Mouse (Mus musculus) midbrain, postnatal 0 days (tissue): ENCODE measurements around the gene Arpc1a. TPM values are rescaled to one million over a fixed set of nuclear protein-coding genes. Genes with fewer than 3 reads are reported as not detected.

Source experiments
- ATAC-seq: fragments of 200-750 bp; cut with Nextera tagmentation; 2 replicates; pipeline ENCODE4 v1.8.0; 2017; ENCODE audit warnings: moderate number of reproducible peaks, mild to moderate bottlenecking, moderate TSS enrichment, moderate library complexity; ENCODE audit not compliant: low FRiP score
- DNase-seq: peaks from one replicate; pipeline ENCODE4 v3.0.0-alpha.2; 2015; ENCODE audit warnings: low spot score
- H3K27ac ChIP-seq: fragments of 300-500 bp; sonication (generic); 2 replicates; pipeline ENCODE4 v1.5.1; 2014; ENCODE audit warnings: low read depth, mild to moderate bottlenecking, low read length, mixed read lengths
- H3K27me3 ChIP-seq: fragments of 300-500 bp; sonication (generic); 2 replicates; pipeline ENCODE4 v1.6.1; 2014; ENCODE audit warnings: low read length, control low read depth, mixed read lengths; ENCODE audit not compliant: insufficient read depth
- H3K36me3 ChIP-seq: fragments of 300-500 bp; sonication (generic); 2 replicates; pipeline ENCODE4 v1.6.1; 2014; ENCODE audit warnings: low read length, control low read depth, mixed read lengths; ENCODE audit not compliant: insufficient read depth
- H3K4me1 ChIP-seq: fragments of 300-500 bp; sonication (generic); 2 replicates; pipeline ENCODE4 v1.6.1; 2014; ENCODE audit warnings: mild to moderate bottlenecking, control low read depth, antibody characterized with exemption, low read length, mixed read lengths; ENCODE audit not compliant: insufficient read depth
- H3K4me2 ChIP-seq: fragments of 300-500 bp; sonication (generic); 2 replicates; pipeline ENCODE4 v1.6.1; 2014; ENCODE audit warnings: low read depth, mild to moderate bottlenecking, low read length, mixed read lengths; ENCODE audit not compliant: poor library complexity, severe bottlenecking
- H3K4me3 ChIP-seq: fragments of 300-500 bp; sonication (generic); 2 replicates; pipeline ENCODE4 v1.5.1; 2014; ENCODE audit warnings: low read depth, mild to moderate bottlenecking, low read length, moderate library complexity
- H3K9ac ChIP-seq: fragments of 300-500 bp; sonication (generic); replicated peaks from 2 replicates; pipeline ENCODE4 v1.6.1; 2014; ENCODE audit warnings: mild to moderate bottlenecking, low read length, moderate library complexity, mixed read lengths; ENCODE audit not compliant: poor library complexity, severe bottlenecking
- H3K9me3 ChIP-seq: fragments of 300-500 bp; sonication (generic); 2 replicates; pipeline ENCODE4 v1.6.1; 2016; ENCODE audit warnings: low read length, control low read depth
- CTCF ChIP-seq: IDR thresholded peaks from 2 replicates; pipeline ENCODE4 v1.5.1; 2016; ENCODE audit warnings: antibody characterized with exemption, mild to moderate bottlenecking
- WGBS: fragments of 180-500 bp; shearing (Covaris S2); extraction: QIAGEN DNeasy Blood & Tissue Kit; methylation state at CpG from one replicate; pipeline ENCODE4 v1.1.7; 2014; 5-methylcytosine and 5-hydroxymethylcytosine counted together
- polyA plus RNA-seq: library from polyadenylated mRNA; unstranded; fragments of >200 nt; fragmentation: Nextera tagmentation; extraction: Ambion mirVana; gene quantifications from 2 replicates; pipeline ENCODE4 v1.2.1, GENCODE M21; 2015
- total RNA-seq: library from RNA; depleted of rRNA; stranded (reverse); fragments of >200 nt; gene quantifications from 2 replicates; pipeline ENCODE4 v1.2.3, GENCODE M21; 2014; rRNA removed

Gene Arpc1a
- total and polyA plus RNA-seq, 2 experiments from 2014 or later = 148 to 244 TPM

GRCm38 (mm10) chr5:145138836-145139235, 55.2 kb downstream of the Arpc1a start:
- H3K27me3 ChIP-seq = no peaks in the 10 kb centered on the region
- H3K9ac ChIP-seq = peak overlapping the region; percentile 88
- WGBS = 18% methylated on average over 6 of the region's 6 CpGs
- H3K36me3 ChIP-seq = peaks cover 32% of the 10 kb centered on the region
- H3K9me3 ChIP-seq = no peaks in the 10 kb centered on the region
- no peak for ATAC-seq
- TF ChIP-seq CTCF = no peak
- H3K27ac ChIP-seq = no peak overlapping the region
- peak overlapping the region; percentile 92 for H3K4me2 ChIP-seq
- H3K4me3 ChIP-seq = peak overlapping the region; percentile 91
- H3K4me1 ChIP-seq = peaks cover 5% of the 10 kb centered on the region; the same call in 1 of the 2 replicates
- peak; percentile 40 for DNase-seq

- Histone ChIP-seq H3K4me3 (peak within 1 kb of the TSS; percentile 91), H3K36me3 (peaks cover 30% of the 10 kb centered on the region)
- peak; percentile 93 for ATAC-seq
These were observed 56.2 kb downstream of the Arpc1a start, which contains the start of the genes Pdap1 and Bud31 for GRCm38 (mm10) chr5:145139571-145140519. Gene Pdap1 (minus strand): TSS chr5:145140238. Gene Bud31 (plus strand): TSS chr5:145140362.

GRCm38 (mm10) chr5:145140611-145141010, 57.0 kb downstream of the Arpc1a start:
- Histone ChIP-seq H3K36me3 (peaks cover 29% of the 10 kb centered on the region), H3K4me2 (peak overlapping the region; percentile 92), H3K27me3 (no peaks in the 10 kb centered on the region), H3K9ac (peak overlapping the region; percentile 88), H3K9me3 (no peaks in the 10 kb centered on the region), H3K4me3 (peak overlapping the region; percentile 91), H3K27ac (peak overlapping the region; percentile 89), H3K4me1 (peaks cover 5% of the 10 kb centered on the region; the same call in 1 of the 2 replicates)
- under 1% methylated on average over 18 of the region's 18 CpGs for whole genome bisulfite sequencing
- no peak for TF ChIP-seq CTCF
- DNase-seq (no peak), ATAC-seq (no peak)

More at GRCm38 (mm10) chr5:145139571-145140519, 56.2 kb downstream of the Arpc1a start, which contains the start of the genes Pdap1 and Bud31:
- H3K27ac ChIP-seq = peak within 1 kb of the TSS; percentile 89
- peak; percentile 33; the same call in 1 of the 2 replicates for TF ChIP-seq CTCF
- peak within 1 kb of the TSS; percentile 92 for H3K4me2 ChIP-seq
- H3K9ac ChIP-seq = peak within 1 kb of the TSS; percentile 88
- peaks cover 5% of the 10 kb centered on the region; the same call in 1 of the 2 replicates for H3K4me1 ChIP-seq
- H3K27me3 ChIP-seq = no peaks in the 10 kb centered on the region
- DNase-seq = peak; percentile 95
- WGBS = under 1% methylated on average over 78 of the region's 84 CpGs
- no peaks in the 10 kb centered on the region for H3K9me3 ChIP-seq

- H3K4me3 ChIP-seq = no peak overlapping the region
- no peak for DNase-seq
- no peak for TF ChIP-seq CTCF
- no peak overlapping the region for H3K9ac ChIP-seq
- no peak overlapping the region for H3K27ac ChIP-seq
- H3K4me2 ChIP-seq = no peak overlapping the region
- no peaks in the 10 kb centered on the region for H3K4me1 ChIP-seq
- no peak for ATAC-seq
- peaks cover 78% of the 10 kb centered on the region for H3K36me3 ChIP-seq
- no peaks in the 10 kb centered on the region for H3K27me3 ChIP-seq
- no peaks in the 10 kb centered on the region for H3K9me3 ChIP-seq
- 94% methylated on average over 5 of the region's 5 CpGs for WGBS
These were observed 64.1 kb downstream of the Arpc1a start for GRCm38 (mm10) chr5:145147748-145148147.

GRCm38 (mm10) chr5:145149294-145149693, 65.7 kb downstream of the Arpc1a start:
- no peak overlapping the region for H3K4me2 ChIP-seq
- DNase-seq = no peak
- H3K27ac ChIP-seq = no peak overlapping the region
- no peak overlapping the region for H3K9ac ChIP-seq
- no peak overlapping the region for H3K4me3 ChIP-seq
- ATAC-seq = no peak
- no peaks in the 10 kb centered on the region for H3K9me3 ChIP-seq
- no peak for TF ChIP-seq CTCF
- H3K27me3 ChIP-seq = no peaks in the 10 kb centered on the region
- H3K36me3 ChIP-seq = peaks cover 85% of the 10 kb centered on the region
- 94% methylated on average over 6 of the region's 6 CpGs for WGBS
- H3K4me1 ChIP-seq = no peaks in the 10 kb centered on the region

DNA sequence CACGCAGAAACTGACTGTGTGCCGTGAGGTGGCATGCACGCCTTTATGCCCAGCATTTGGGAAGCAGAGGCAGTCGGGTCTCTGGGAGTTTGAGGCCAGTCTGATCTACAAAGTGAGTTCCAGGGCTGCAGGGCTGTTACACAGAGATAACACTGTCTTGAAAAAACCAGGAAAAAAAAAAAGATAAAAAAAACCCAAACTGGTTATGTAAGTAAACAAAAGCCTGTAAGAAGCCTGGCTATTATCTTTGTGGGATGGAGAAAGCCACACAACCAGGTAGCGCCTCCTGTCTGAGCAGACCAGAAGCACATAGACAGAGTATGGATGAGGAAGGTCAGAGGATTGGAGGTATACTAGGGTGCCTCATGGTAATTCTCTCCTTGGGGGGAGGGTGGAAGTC, 69.1 kb downstream of the Arpc1a start:
- Histone ChIP-seq H3K4me1 (no peaks in the 10 kb centered on the region), H3K27ac (no peak overlapping the region), H3K9ac (no peak overlapping the region), H3K9me3 (no peaks in the 10 kb centered on the region), H3K4me3 (no peak overlapping the region), H3K4me2 (no peak overlapping the region), H3K27me3 (no peaks in the 10 kb centered on the region), H3K36me3 (peaks cover 78% of the 10 kb centered on the region)
- TF ChIP-seq CTCF = no peak; the same call in 1 of the 2 replicates
- WGBS = 95% methylated on average over 5 of the region's 5 CpGs
- DNase-seq (no peak), ATAC-seq (no peak)

Other genes with a start within 250 kb of the Arpc1a start
- 63.0 and 71.1 TPM in 2 replicates for gene Smurf1, start 118.0 kb upstream of the Arpc1a start, total RNA-seq
- 24.6 and 28.0 TPM in 2 replicates for gene Smurf1, start 118.0 kb upstream of the Arpc1a start, polyA plus RNA-seq
- not detected in 2 replicates for gene Gm4871, start 51.1 kb upstream of the Arpc1a start, total RNA-seq
- gene Gm4871, start 51.1 kb upstream of the Arpc1a start, polyA plus RNA-seq = not detected in 2 replicates
- gene 1700018F24Rik, start 40.8 kb upstream of the Arpc1a start, total RNA-seq = not detected in 2 replicates
- gene 1700018F24Rik, start 40.8 kb upstream of the Arpc1a start, polyA plus RNA-seq = not detected in 2 replicates
- not detected in 2 replicates for gene Kpna7, start 200 bp downstream of the Arpc1a start, total RNA-seq
- gene Kpna7, start 200 bp downstream of the Arpc1a start, polyA plus RNA-seq = not detected in 2 replicates
- gene Arpc1b, start 30.4 kb downstream of the Arpc1a start, total RNA-seq = 32.4 TPM in 2 replicates
- 53.7 and 56.0 TPM in 2 replicates for gene Arpc1b, start 30.4 kb downstream of the Arpc1a start, polyA plus RNA-seq
- gene Pdap1, start 56.4 kb downstream of the Arpc1a start, total RNA-seq = 47.7 TPM in 2 replicates
- gene Pdap1, start 56.4 kb downstream of the Arpc1a start, polyA plus RNA-seq = 120 and 141 TPM in 2 replicates
- gene Bud31, start 56.5 kb downstream of the Arpc1a start, total RNA-seq = 80.7 and 98.1 TPM in 2 replicates
- 151 and 158 TPM in 2 replicates for gene Bud31, start 56.5 kb downstream of the Arpc1a start, polyA plus RNA-seq
- 27.9 and 28.5 TPM in 2 replicates for gene Ptcd1, start 83.3 kb downstream of the Arpc1a start, total RNA-seq
- gene Ptcd1, start 83.3 kb downstream of the Arpc1a start, polyA plus RNA-seq = 20.3 and 20.6 TPM in 2 replicates
- 44.4 and 47.3 TPM in 2 replicates for gene Cpsf4, start 83.4 kb downstream of the Arpc1a start, total RNA-seq
- gene Cpsf4, start 83.4 kb downstream of the Arpc1a start, polyA plus RNA-seq = 40.1 and 40.7 TPM in 2 replicates
- 123 and 139 TPM in 2 replicates for gene Atp5j2, start 108.2 kb downstream of the Arpc1a start, total RNA-seq
- gene Atp5j2, start 108.2 kb downstream of the Arpc1a start, polyA plus RNA-seq = 634 and 667 TPM in 2 replicates
- 6.6 and 11.1 TPM in 2 replicates for gene Zkscan14, start 118.0 kb downstream of the Arpc1a start, total RNA-seq
- gene Zkscan14, start 118.0 kb downstream of the Arpc1a start, polyA plus RNA-seq = 9.9 and 11.1 TPM in 2 replicates
- gene Zkscan5, start 120.7 kb downstream of the Arpc1a start, total RNA-seq = 17.7 and 19.4 TPM in 2 replicates
- 12.8 and 13.3 TPM in 2 replicates for gene Zkscan5, start 120.7 kb downstream of the Arpc1a start, polyA plus RNA-seq
- gene Zfp655, start 147.9 kb downstream of the Arpc1a start, total RNA-seq = 24.0 and 36.9 TPM in 2 replicates
- gene Zfp655, start 147.9 kb downstream of the Arpc1a start, polyA plus RNA-seq = 23.1 and 25.6 TPM in 2 replicates
- 18.5 and 24.6 TPM in 2 replicates for gene Zscan25, start 196.7 kb downstream of the Arpc1a start, total RNA-seq
- gene Zscan25, start 196.7 kb downstream of the Arpc1a start, polyA plus RNA-seq = 0.83 and 0.93 TPM in 2 replicates